Mouse (Mus musculus): ENCODE measurements at regions not wholly inside any gene's neighbourhood (a gene's known extent, or its start where the extent isn't known, plus 50 kb on each side); places are given as distances from the start of the nearest gene placed in this dataset.

DNA sequence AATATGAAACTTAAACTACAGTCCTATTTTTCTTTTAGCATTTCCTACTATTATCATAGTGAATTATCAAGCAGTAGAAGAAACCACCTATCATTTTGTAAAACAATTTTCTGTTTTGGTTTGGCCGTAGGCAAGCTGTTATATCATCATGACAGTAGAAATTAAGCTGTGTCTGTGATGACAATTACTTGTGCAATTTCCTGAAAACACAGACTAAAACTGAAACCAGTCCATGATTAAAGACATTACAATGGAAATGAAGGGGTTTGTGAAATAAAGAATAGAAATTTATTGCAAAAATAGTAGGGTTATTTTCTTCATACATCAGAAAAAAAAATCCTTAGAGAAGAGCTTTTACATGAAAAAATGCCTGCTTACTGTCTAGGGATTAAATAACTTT lies 210.8 kb upstream of the Sema3a start:
- Histone ChIP-seq H3ac (ENCODE audit: control insufficient read depth, insufficient read length) (no peak overlapping the region), H3K27me3 (ENCODE audit: control insufficient read depth, insufficient read depth, insufficient read length) (no peaks in the 10 kb centered on the region), H3K4me3 (no peak overlapping the region), H3K79me2 (ENCODE audit: control insufficient read depth, insufficient read depth) (no peaks in the 10 kb centered on the region), H3K36me3 (ENCODE audit: control insufficient read depth, insufficient read depth) (no peaks in the 10 kb centered on the region), H3K4me2 (ENCODE audit: low read depth) (no peak overlapping the region)
- TF ChIP-seq POLR2A (IDR thresholded peaks at IDR 0.05; ENCODE audit: insufficient read length, low read depth) (no peak), SRF (IDR thresholded peaks at IDR 0.05; ENCODE audit: control insufficient read depth, insufficient read length, low read depth) (no peak), E2F4 (IDR thresholded peaks at IDR 0.05; ENCODE audit: insufficient read depth) (no peak), MAX (IDR thresholded peaks at IDR 0.05; ENCODE audit: low read depth) (no peak), USF1 (IDR thresholded peaks at IDR 0.05; ENCODE audit: low read depth) (no peak), MYOG (IDR thresholded peaks at IDR 0.05; ENCODE audit: control insufficient read depth in 1 of 3, insufficient read depth in 1 of 3, insufficient read length in 2 of 3, low read depth in 2 of 3) (no peak)

DNA sequence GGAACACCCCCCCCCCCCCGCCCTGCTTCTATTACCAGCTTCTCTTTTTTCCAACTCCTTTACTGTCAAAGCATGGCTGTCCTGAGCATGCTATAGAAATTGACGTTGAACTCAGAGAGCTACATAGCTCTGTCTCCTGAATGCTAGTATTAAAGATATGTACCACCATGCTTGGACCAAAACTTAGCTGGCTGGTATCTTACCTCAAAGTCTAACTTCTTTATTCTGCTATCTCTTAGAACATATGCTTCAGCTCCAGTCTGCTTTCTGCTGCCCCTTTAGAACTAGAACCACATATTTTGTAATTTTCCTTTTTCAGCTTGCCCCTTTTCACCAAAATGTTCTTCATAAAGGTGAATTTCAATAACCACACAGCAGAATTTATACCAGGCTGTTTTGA lies 205.9 kb upstream of the Sema3a start:
- no peak overlapping the region for H3K4me2 ChIP-seq (ENCODE audit: low read depth)
- no peak overlapping the region for H3ac ChIP-seq (ENCODE audit: control insufficient read depth, insufficient read length)
- H3K4me3 ChIP-seq: no peak overlapping the region
- no peaks in the 10 kb centered on the region for H3K27me3 ChIP-seq (ENCODE audit: control insufficient read depth, insufficient read depth, insufficient read length)
- H3K79me2 ChIP-seq (ENCODE audit: control insufficient read depth, insufficient read depth): no peaks in the 10 kb centered on the region
- no peaks in the 10 kb centered on the region for H3K36me3 ChIP-seq (ENCODE audit: control insufficient read depth, insufficient read depth)
- TF ChIP-seq TCF12 (IDR thresholded peaks at IDR 0.05; ENCODE audit: insufficient read depth, poor library complexity, severe bottlenecking) (no peak), MAX (IDR thresholded peaks at IDR 0.05; ENCODE audit: low read depth) (no peak), REST (IDR thresholded peaks at IDR 0.05; ENCODE audit: insufficient read depth, insufficient read length) (no peak), MYOD1 (IDR thresholded peaks at IDR 0.05; ENCODE audit: control insufficient read depth in 1 of 3, insufficient read length in 2 of 3, low read depth in 2 of 3) (no peak), POLR2A (IDR thresholded peaks at IDR 0.05; ENCODE audit: insufficient read length, low read depth) (no peak), E2F4 (IDR thresholded peaks at IDR 0.05; ENCODE audit: insufficient read depth) (no peak), CEBPB (IDR thresholded peaks at IDR 0.05; ENCODE audit: insufficient read depth, poor library complexity, severe bottlenecking) (no peak), SRF (IDR thresholded peaks at IDR 0.05; ENCODE audit: control insufficient read depth, insufficient read length, low read depth) (no peak), MYOG (IDR thresholded peaks at IDR 0.05; ENCODE audit: control insufficient read depth in 1 of 3, insufficient read depth in 1 of 3, insufficient read length in 2 of 3, low read depth in 2 of 3) (no peak), TCF3 (IDR thresholded peaks at IDR 0.05; ENCODE audit: insufficient read length, low read depth) (no peak)

DNA sequence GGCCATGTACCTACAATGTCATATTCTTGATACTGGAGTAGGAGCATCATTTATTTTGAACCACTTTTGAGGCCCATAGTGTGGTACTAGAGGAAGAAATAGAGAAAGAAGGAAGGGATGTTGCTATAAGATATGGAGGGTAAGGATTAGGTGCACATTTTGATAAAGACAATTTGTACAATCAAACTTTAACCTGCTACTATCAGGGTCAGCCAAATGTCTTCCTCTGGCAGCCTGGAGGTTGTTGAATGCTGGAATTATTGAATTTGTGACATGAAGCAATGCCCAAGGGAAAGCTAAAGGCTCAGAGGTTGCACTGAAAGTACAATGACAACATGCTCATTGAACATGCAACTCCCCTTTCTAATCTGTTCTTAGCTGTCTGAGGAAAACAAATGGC lies 202.3 kb upstream of the Sema3a start:
- no peak overlapping the region for H3K4me3 ChIP-seq
- no peaks in the 10 kb centered on the region for H3K79me2 ChIP-seq (ENCODE audit: control insufficient read depth, insufficient read depth)
- no peaks in the 10 kb centered on the region for H3K36me3 ChIP-seq (ENCODE audit: control insufficient read depth, insufficient read depth)
- no peak overlapping the region for H3ac ChIP-seq (ENCODE audit: control insufficient read depth, insufficient read length)
- no peaks in the 10 kb centered on the region for H3K27me3 ChIP-seq (ENCODE audit: control insufficient read depth, insufficient read depth, insufficient read length)
- TF ChIP-seq USF1 (IDR thresholded peaks at IDR 0.05; ENCODE audit: low read depth) (no peak), POLR2AphosphoS2 (IDR thresholded peaks at IDR 0.05; ENCODE audit: insufficient read length, low read depth) (no peak), SRF (IDR thresholded peaks at IDR 0.05; ENCODE audit: control insufficient read depth, insufficient read length, low read depth) (no peak), E2F4 (IDR thresholded peaks at IDR 0.05; ENCODE audit: insufficient read depth) (no peak), TCF3 (IDR thresholded peaks at IDR 0.05; ENCODE audit: insufficient read length, low read depth) (no peak), TCF12 (IDR thresholded peaks at IDR 0.05; ENCODE audit: insufficient read depth, poor library complexity, severe bottlenecking) (no peak), MYOD1 (IDR thresholded peaks at IDR 0.05; ENCODE audit: control insufficient read depth in 1 of 3, insufficient read length in 2 of 3, low read depth in 2 of 3) (no peak), MAX (IDR thresholded peaks at IDR 0.05; ENCODE audit: low read depth) (no peak), REST (IDR thresholded peaks at IDR 0.05; ENCODE audit: insufficient read depth, insufficient read length) (no peak), POLR2A (IDR thresholded peaks at IDR 0.05; ENCODE audit: insufficient read length, low read depth) (no peak), CEBPB (IDR thresholded peaks at IDR 0.05; ENCODE audit: insufficient read depth, poor library complexity, severe bottlenecking) (no peak), MYOG (IDR thresholded peaks at IDR 0.05; ENCODE audit: control insufficient read depth in 1 of 3, insufficient read depth in 1 of 3, insufficient read length in 2 of 3, low read depth in 2 of 3) (no peak)
- no peak overlapping the region for H3K4me2 ChIP-seq (ENCODE audit: low read depth)

DNA sequence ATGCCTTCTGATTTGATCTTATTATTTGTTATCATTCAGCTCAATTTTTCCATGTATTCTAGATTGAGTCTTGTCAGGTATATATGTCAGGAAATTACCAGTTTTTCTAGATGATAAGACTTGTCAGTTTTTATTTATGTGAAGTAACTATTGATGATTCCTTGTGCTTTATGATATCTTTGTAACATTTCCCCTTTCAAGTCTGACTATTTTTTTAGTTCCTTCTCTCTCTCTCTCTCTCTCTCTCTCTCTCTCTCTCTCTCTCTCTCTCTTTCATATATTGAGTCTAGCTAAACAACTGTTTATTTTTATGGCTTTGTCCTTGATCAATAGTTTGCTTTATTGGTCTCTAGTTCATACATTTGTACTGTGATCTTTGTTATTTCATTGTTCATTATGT lies 199.7 kb upstream of the Sema3a start:
- no peak overlapping the region for H3K4me2 ChIP-seq (ENCODE audit: low read depth)
- H3K36me3 ChIP-seq (ENCODE audit: control insufficient read depth, insufficient read depth): no peaks in the 10 kb centered on the region
- TF ChIP-seq CEBPB (IDR thresholded peaks at IDR 0.05; ENCODE audit: insufficient read depth, poor library complexity, severe bottlenecking) (no peak), MYOD1 (IDR thresholded peaks at IDR 0.05; ENCODE audit: control insufficient read depth in 1 of 3, insufficient read length in 2 of 3, low read depth in 2 of 3) (no peak), USF1 (IDR thresholded peaks at IDR 0.05; ENCODE audit: low read depth) (no peak), E2F4 (IDR thresholded peaks at IDR 0.05; ENCODE audit: insufficient read depth) (no peak), REST (IDR thresholded peaks at IDR 0.05; ENCODE audit: insufficient read depth, insufficient read length) (no peak), MAX (IDR thresholded peaks at IDR 0.05; ENCODE audit: low read depth) (no peak), SRF (IDR thresholded peaks at IDR 0.05; ENCODE audit: control insufficient read depth, insufficient read length, low read depth) (no peak), POLR2AphosphoS2 (IDR thresholded peaks at IDR 0.05; ENCODE audit: insufficient read length, low read depth) (no peak), TCF12 (IDR thresholded peaks at IDR 0.05; ENCODE audit: insufficient read depth, poor library complexity, severe bottlenecking) (no peak), POLR2A (IDR thresholded peaks at IDR 0.05; ENCODE audit: insufficient read length, low read depth) (no peak), TCF3 (IDR thresholded peaks at IDR 0.05; ENCODE audit: insufficient read length, low read depth) (no peak), MYOG (IDR thresholded peaks at IDR 0.05; ENCODE audit: control insufficient read depth in 1 of 3, insufficient read depth in 1 of 3, insufficient read length in 2 of 3, low read depth in 2 of 3) (no peak)
- no peak overlapping the region for H3ac ChIP-seq (ENCODE audit: control insufficient read depth, insufficient read length)
- H3K4me3 ChIP-seq: no peak overlapping the region
- H3K27me3 ChIP-seq (ENCODE audit: control insufficient read depth, insufficient read depth, insufficient read length): no peaks in the 10 kb centered on the region
- H3K79me2 ChIP-seq (ENCODE audit: control insufficient read depth, insufficient read depth): no peaks in the 10 kb centered on the region

DNA sequence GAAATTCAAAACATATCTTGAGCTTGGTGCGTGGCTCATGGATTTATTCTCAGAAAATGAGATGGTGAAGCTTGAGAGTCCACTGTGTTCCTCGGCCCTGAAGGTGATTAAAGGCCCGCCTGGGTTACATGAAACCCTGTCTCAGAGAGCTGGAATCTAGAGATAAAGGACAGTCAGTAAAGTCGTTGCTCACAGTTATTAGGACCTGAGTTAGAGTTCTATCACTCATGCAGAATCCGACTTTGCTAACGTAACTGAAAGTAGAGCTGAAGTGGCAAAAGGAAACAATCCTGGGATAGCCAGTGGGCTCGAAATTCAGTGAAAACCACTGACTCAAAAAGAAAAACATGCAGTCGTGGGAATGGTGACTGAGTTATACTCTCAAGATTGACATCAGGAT lies 198.9 kb upstream of the Sema3a start:
- no peak overlapping the region for H3ac ChIP-seq (ENCODE audit: control insufficient read depth, insufficient read length)
- no peaks in the 10 kb centered on the region for H3K27me3 ChIP-seq (ENCODE audit: control insufficient read depth, insufficient read depth, insufficient read length)
- TF ChIP-seq MYOG (IDR thresholded peaks at IDR 0.05; ENCODE audit: control insufficient read depth in 1 of 3, insufficient read depth in 1 of 3, insufficient read length in 2 of 3, low read depth in 2 of 3) (no peak), TCF3 (IDR thresholded peaks at IDR 0.05; ENCODE audit: insufficient read length, low read depth) (no peak), MYOD1 (IDR thresholded peaks at IDR 0.05; ENCODE audit: control insufficient read depth in 1 of 3, insufficient read length in 2 of 3, low read depth in 2 of 3) (no peak), MAX (IDR thresholded peaks at IDR 0.05; ENCODE audit: low read depth) (no peak), SRF (IDR thresholded peaks at IDR 0.05; ENCODE audit: control insufficient read depth, insufficient read length, low read depth) (no peak), POLR2AphosphoS2 (IDR thresholded peaks at IDR 0.05; ENCODE audit: insufficient read length, low read depth) (no peak), USF1 (IDR thresholded peaks at IDR 0.05; ENCODE audit: low read depth) (no peak), REST (IDR thresholded peaks at IDR 0.05; ENCODE audit: insufficient read depth, insufficient read length) (no peak), POLR2A (IDR thresholded peaks at IDR 0.05; ENCODE audit: insufficient read length, low read depth) (no peak), E2F4 (IDR thresholded peaks at IDR 0.05; ENCODE audit: insufficient read depth) (no peak), CEBPB (IDR thresholded peaks at IDR 0.05; ENCODE audit: insufficient read depth, poor library complexity, severe bottlenecking) (no peak)
- no peaks in the 10 kb centered on the region for H3K79me2 ChIP-seq (ENCODE audit: control insufficient read depth, insufficient read depth)
- no peaks in the 10 kb centered on the region for H3K36me3 ChIP-seq (ENCODE audit: control insufficient read depth, insufficient read depth)
- no peak overlapping the region for H3K4me3 ChIP-seq
- H3K4me2 ChIP-seq (ENCODE audit: low read depth): no peak overlapping the region

All from myocyte (in vitro differentiated cells).